Mouse (Mus musculus) liver, adult 2 months (tissue): ENCODE results near the gene Cuta.
"Not testable (repeated sequence)": the region's sequence is repeated elsewhere in the genome, so short reads cannot be mapped to it uniquely, and the experiment has no call there.

Experiments
- CTCF ChIP-seq: fragments of 200-500 bp; IDR thresholded peaks from 2 replicates; pipeline ENCODE4 v1.5.1; 2011; ENCODE audit warnings: low read depth, low read length, control low read depth
- POLR2A ChIP-seq: fragments of 200-500 bp; IDR thresholded peaks from 2 replicates; pipeline ENCODE4 v1.6.1; 2011; ENCODE audit warnings: low read length, control low read depth; ENCODE audit not compliant: insufficient read depth; ENCODE audit errors: extremely low read depth

DNA sequence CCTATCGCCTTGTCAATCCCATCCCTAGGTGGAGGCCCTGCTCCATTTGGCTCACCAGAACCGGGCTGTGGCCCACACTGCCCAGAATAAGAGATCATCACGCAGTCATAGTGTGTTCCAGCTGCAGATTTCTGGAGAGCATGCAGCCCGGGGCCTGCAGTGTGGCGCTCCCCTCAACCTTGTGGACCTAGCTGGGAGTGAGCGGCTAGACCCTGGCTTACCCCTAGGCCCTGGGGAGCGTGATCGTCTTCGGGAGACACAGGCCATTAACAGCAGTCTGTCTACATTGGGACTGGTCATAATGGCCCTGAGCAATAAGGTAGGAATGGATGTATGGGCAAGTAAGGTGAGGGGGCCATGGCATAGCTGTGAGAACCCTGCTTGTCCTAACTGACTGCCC lies 14.0 kb downstream of the Cuta start:
- not testable (repeated sequence) for TF ChIP-seq CTCF, POLR2A
